Mouse (Mus musculus) cortical plate, adult 2 months (tissue): Measurements from ENCODE around the gene Dtd1.

Source experiments
- CTCF ChIP-seq: fragments of 200-500 bp; IDR thresholded peaks from 2 replicates; pipeline ENCODE4 v1.5.1; 2011; ENCODE audit warnings: mild to moderate bottlenecking, control low read depth, low read length; ENCODE audit not compliant: insufficient read depth; ENCODE audit errors: extremely low read depth
- POLR2A ChIP-seq: fragments of 200-500 bp; IDR thresholded peaks from 2 replicates; pipeline ENCODE4 v1.6.1; 2011; ENCODE audit warnings: mild to moderate bottlenecking, low read length, control low read depth; ENCODE audit not compliant: insufficient read depth; ENCODE audit errors: extremely low read depth

DNA sequence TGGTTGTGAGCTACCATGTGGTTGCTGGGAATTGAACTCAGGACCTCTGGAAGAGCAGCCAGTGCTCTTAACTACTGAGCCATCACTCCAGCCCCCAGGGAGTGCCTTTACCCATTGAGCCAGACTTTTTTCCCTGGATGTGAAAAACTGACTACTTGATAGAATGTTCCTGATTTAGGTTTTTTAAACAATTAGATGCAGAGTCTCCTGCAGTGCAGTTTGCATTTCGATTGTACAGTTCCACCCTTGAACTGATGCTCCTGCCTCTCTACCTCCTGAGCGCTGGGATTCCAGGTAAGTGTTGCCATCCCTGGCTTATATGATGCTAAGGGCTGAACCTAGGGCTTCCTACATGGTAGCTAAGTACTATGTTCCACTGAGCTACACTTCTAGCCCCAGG lies 1.7 kb upstream of the Dtd1 start:
- TF ChIP-seq POLR2A (no peak), CTCF (no peak)
